Mouse (Mus musculus): Measurements from ENCODE around the gene Fmn2.

DNA sequence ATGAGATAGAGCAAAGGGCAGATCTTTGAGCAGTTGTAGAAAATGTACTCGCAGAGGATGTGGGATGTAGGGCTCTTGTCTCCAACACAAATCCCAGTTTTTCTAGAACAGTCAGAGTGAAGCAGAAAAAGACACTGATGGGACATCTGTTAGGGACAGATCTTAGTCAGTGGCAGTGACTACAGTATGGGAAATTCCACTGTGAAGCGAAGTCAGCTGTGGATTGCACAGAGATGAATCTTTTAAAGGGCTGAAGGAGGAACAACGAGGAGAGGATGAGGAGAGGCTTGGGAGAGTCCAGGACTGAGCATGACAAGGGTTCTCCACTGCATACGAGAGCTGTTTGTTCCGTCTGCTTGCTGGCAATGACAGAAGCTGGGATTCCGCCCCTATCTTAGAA lies 96.6 kb downstream of the Fmn2 start:
- TF ChIP-seq POLR2A (IDR thresholded peaks at IDR 0.05; ENCODE audit: borderline replicate concordance, control insufficient read depth, low read depth, low read length): no peak
- TF ChIP-seq CTCF (IDR thresholded peaks at IDR 0.05; ENCODE audit: control insufficient read depth, insufficient read depth, low read length): no peak

Data from bone marrow, adult 2 months (tissue).